ENCODE assay signal across 8 mouse cellular contexts in the genomic region with DNA sequence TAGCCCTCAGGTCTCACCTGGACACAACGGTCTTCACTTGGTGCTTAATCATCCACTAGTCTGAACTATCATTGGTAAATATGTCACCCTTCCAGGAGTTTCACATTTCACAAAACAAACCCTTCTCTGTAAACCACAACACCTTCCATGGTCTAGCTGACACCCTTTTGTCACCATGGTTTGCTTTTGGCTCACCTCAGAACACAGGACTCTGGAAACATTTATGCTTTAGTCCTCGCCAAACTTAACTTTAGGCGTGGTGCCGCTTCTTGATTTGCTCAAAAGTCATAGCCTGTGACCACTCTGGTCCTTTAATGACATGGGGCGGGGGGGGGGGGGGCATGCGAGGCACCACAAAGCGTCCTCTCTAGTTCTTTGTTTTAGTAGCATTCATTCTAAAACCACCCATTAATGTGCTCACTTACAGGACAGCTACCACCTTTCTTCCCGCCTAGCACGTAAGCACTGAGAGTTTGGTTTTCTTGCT. TPM values are rescaled to one million over a fixed set of nuclear protein-coding genes. Genes with fewer than 3 reads are reported as not detected.
DNase-seq lines count a peak whose midpoint lies in the region; ATAC-seq and TF ChIP-seq lines count a peak whose summit lies in the region.
"Had no signal": no experiment of that assay in that cellular context is flagged by ENCODE, and none has a peak within 500 bp of the region (broad histone marks: within the 10 kb centered on the region; RNA-seq: fewer than 3 reads in every experiment).

No protein-coding gene starts in this region.

- H3K27me3 ChIP-seq in lung, embryonic 16.5 days (ENCODE audit: control insufficient read depth, insufficient read depth, low read depth, low read length), result no peaks in the 10 kb centered on the region
- no peaks in the 10 kb centered on the region for H3K27me3 ChIP-seq in limb, embryonic 13.5 days
- H3K27me3 ChIP-seq in splenic B cell, adult 2 months (ENCODE audit: control insufficient read depth, insufficient read depth, low read length, poor library complexity, severe bottlenecking), result no peaks in the 10 kb centered on the region

- WGBS in lung, embryonic 16.5 days, result 29% methylated on average over 9 of the region's 9 CpGs
- 42% methylated on average over 9 of the region's 9 CpGs for WGBS in limb, embryonic 13.5 days

- H3K27ac ChIP-seq in lung, embryonic 16.5 days (ENCODE audit: low read length), result peak overlapping the region; percentile 96
- peak overlapping the region; percentile 97 for H3K27ac ChIP-seq in embryonic fibroblast, embryonic 13.5 days (ENCODE audit: insufficient read depth, low read length)
- peak overlapping the region; percentile 94 for H3K27ac ChIP-seq in limb, embryonic 13.5 days

- no peak for DNase-seq in lung, postnatal 4 days
- DNase-seq in splenic B cell, adult 2 months (ENCODE audit: low read depth, low spot score), result peak; percentile 75
- no peak for DNase-seq in left cerebral cortex, postnatal 25 days (ENCODE audit: low spot score in 2 of 2)
- no peak for DNase-seq in layer of hippocampus, adult 9-11 months
- DNase-seq: retina, postnatal 1 day had no signal

- no peak for TF ChIP-seq CTCF in embryonic fibroblast, embryonic 13.5 days (IDR thresholded peaks at IDR 0.05; ENCODE audit: borderline replicate concordance, insufficient read depth, low read length)

- H3K9ac ChIP-seq in lung, embryonic 16.5 days (ENCODE audit: low read length), result peak overlapping the region; percentile 68
- H3K9ac ChIP-seq in limb, embryonic 13.5 days, result peak overlapping the region; percentile 59; the same call in 1 of the 2 replicates

- H3K4me3 ChIP-seq in lung, embryonic 16.5 days (ENCODE audit: low read length), result peak overlapping the region; percentile 83
- peak overlapping the region; percentile 49 for H3K4me3 ChIP-seq in embryonic fibroblast, embryonic 13.5 days (ENCODE audit: insufficient read depth, low read length)
- peak overlapping the region; percentile 86 for H3K4me3 ChIP-seq in limb, embryonic 13.5 days

- H3K4me2 ChIP-seq in lung, embryonic 16.5 days (ENCODE audit: low read depth, low read length), result peak overlapping the region; percentile 78
- H3K4me2 ChIP-seq in limb, embryonic 13.5 days (replicated peaks), result peak overlapping the region; percentile 86

- intact Hi-C loops in left cerebral cortex, postnatal 25 days (cut with DNase I), result loop anchor here (2.0 kb wide), 1 partner anchor 21 kb away; a partner anchor contains a TSS

- ATAC-seq in lung, embryonic 16.5 days (ENCODE audit: low read depth), result no peak
- ATAC-seq in limb, embryonic 13.5 days (ENCODE audit: low FRiP score, low read depth), result no peak

- H3K36me3 ChIP-seq in lung, embryonic 16.5 days (ENCODE audit: control insufficient read depth, insufficient read depth, low read length), result no peaks in the 10 kb centered on the region
- no peaks in the 10 kb centered on the region for H3K36me3 ChIP-seq in limb, embryonic 13.5 days
- H3K36me3 ChIP-seq in splenic B cell, adult 2 months (ENCODE audit: control insufficient read depth, insufficient read depth, low read length, poor library complexity, severe bottlenecking), result no peaks in the 10 kb centered on the region

- 0 out of 2 replicates have a peak, but pooled peaks have one; percentile 32 for TF ChIP-seq POLR2A in embryonic fibroblast, embryonic 13.5 days (IDR thresholded peaks at IDR 0.05; ENCODE audit: low read depth, low read length)

- no peaks in the 10 kb centered on the region for H3K9me3 ChIP-seq in lung, embryonic 16.5 days (ENCODE audit: control insufficient read depth, low read length)
- H3K9me3 ChIP-seq in limb, embryonic 13.5 days, result no peaks in the 10 kb centered on the region

- peaks cover 17% of the 10 kb centered on the region for H3K4me1 ChIP-seq in lung, embryonic 16.5 days (replicated peaks; ENCODE audit: control insufficient read depth, insufficient read depth, low read length)
- H3K4me1 ChIP-seq in embryonic fibroblast, embryonic 13.5 days (ENCODE audit: control insufficient read depth, insufficient read depth, low read length), result peaks cover 8% of the 10 kb centered on the region; the same call in 1 of the 2 replicates
- peaks cover 32% of the 10 kb centered on the region for H3K4me1 ChIP-seq in limb, embryonic 13.5 days

RNA-seq across cellular contexts. Expression of a gene that starts 1.0 kb away (rescaled TPM):
- polyA plus RNA-seq in lung, embryonic 16.5 days (2015; fragmentation: Nextera tagmentation; extraction: Ambion mirVana), result 13.6 and 15.5 TPM in 2 replicates
- polyA plus RNA-seq in embryonic fibroblast, embryonic 13.5 days (2011; ENCODE audit: insufficient read length, low read depth, missing spikeins), result 37.7 and 42.9 TPM in 2 replicates
- 48.1 and 50.1 TPM in 2 replicates for polyA plus RNA-seq in limb, embryonic 13.5 days (2015; fragmentation: Nextera tagmentation; extraction: Ambion mirVana)
- 10 to 100 TPM; 64.0 to 68.0 TPM for total RNA-seq in left cerebral cortex, postnatal 25 days (2021)

RNA-seq across cellular contexts. Expression of a gene that starts 17.2 kb away (rescaled TPM):
- 0.23 and 2.7 TPM in 2 replicates for polyA plus RNA-seq in lung, embryonic 16.5 days (2015; fragmentation: Nextera tagmentation; extraction: Ambion mirVana)
- not detected in 2 replicates for polyA plus RNA-seq in embryonic fibroblast, embryonic 13.5 days (2011; ENCODE audit: insufficient read length, low read depth, missing spikeins)
- polyA plus RNA-seq in limb, embryonic 13.5 days (2015; fragmentation: Nextera tagmentation; extraction: Ambion mirVana), result 0.08 and 0.51 TPM in 2 replicates
- total RNA-seq in left cerebral cortex, postnatal 25 days (2021), result under 1 TPM; 0.57 to 0.62 TPM

RNA-seq across cellular contexts. Expression of a gene that starts 20.2 kb away (rescaled TPM):
- polyA plus RNA-seq in lung, embryonic 16.5 days (2015; fragmentation: Nextera tagmentation; extraction: Ambion mirVana), result 0.25 and 0.46 TPM in 2 replicates
- polyA plus RNA-seq in embryonic fibroblast, embryonic 13.5 days (2011; ENCODE audit: insufficient read length, low read depth, missing spikeins), result 2.5 and 4.6 TPM in 2 replicates
- polyA plus RNA-seq in limb, embryonic 13.5 days (2015; fragmentation: Nextera tagmentation; extraction: Ambion mirVana), result 0.79 and 0.87 TPM in 2 replicates
- 10 to 100 TPM; 80.1 to 85.9 TPM for total RNA-seq in left cerebral cortex, postnatal 25 days (2021)

RNA-seq across cellular contexts. Expression of a gene that starts 28.8 kb away (rescaled TPM):
- polyA plus RNA-seq in lung, embryonic 16.5 days (2015; fragmentation: Nextera tagmentation; extraction: Ambion mirVana), result not detected in 2 replicates
- not detected in 2 replicates for polyA plus RNA-seq in embryonic fibroblast, embryonic 13.5 days (2011; ENCODE audit: insufficient read length, low read depth, missing spikeins)
- polyA plus RNA-seq in limb, embryonic 13.5 days (2015; fragmentation: Nextera tagmentation; extraction: Ambion mirVana), result 0.29 TPM in 1 of 2 replicates, not detected in the other
- not detected for total RNA-seq in left cerebral cortex, postnatal 25 days (2021)

RNA-seq across cellular contexts. Expression of a gene that starts 44.1 kb away (rescaled TPM):
- 100 and 115 TPM in 2 replicates for polyA plus RNA-seq in lung, embryonic 16.5 days (2015; fragmentation: Nextera tagmentation; extraction: Ambion mirVana)
- 105 and 139 TPM in 2 replicates for polyA plus RNA-seq in embryonic fibroblast, embryonic 13.5 days (2011; ENCODE audit: insufficient read length, low read depth, missing spikeins)
- polyA plus RNA-seq in limb, embryonic 13.5 days (2015; fragmentation: Nextera tagmentation; extraction: Ambion mirVana), result 297 and 304 TPM in 2 replicates
- total RNA-seq in left cerebral cortex, postnatal 25 days (2021), result 100 to 1,000 TPM; 287 to 295 TPM
